Mouse (Mus musculus): ENCODE measurements around the gene Rbpjl. TPM values are rescaled to one million over a fixed set of nuclear protein-coding genes. Genes with fewer than 3 reads are reported as not detected.

Gene Rbpjl
- polyA plus RNA-seq, 2 experiments, result 0.45 to 2.7 TPM

DNA sequence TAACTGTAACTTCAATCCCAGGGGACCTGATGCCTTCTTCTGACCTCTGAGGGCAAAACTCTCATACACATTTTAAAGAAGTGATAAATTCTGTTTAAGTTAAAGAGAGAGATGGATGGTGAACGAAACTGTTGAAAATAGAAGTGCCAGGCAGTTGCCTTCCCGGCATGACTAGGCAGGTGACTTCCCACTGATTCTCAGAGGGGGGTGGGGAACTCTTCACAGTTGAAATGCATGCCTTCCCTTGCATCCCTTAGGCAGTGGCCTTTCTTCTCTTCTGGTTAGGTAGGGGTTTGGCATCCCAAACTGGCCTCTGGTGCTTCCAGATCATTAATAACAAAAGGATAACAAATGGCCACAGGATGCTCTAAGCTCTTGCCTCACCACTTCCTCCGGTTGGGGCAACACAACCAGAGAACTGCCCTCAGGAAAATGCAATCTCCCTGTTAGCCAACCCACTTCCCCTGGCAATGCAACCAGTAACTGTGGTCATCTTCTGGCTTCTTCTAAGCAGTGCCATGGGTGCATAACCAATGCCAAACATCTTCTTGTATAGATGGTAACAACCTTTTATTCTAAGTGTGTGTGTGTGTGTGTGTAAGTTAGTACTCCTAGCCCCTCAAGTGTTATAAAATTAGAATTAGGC, 30.4 kb upstream of the Rbpjl start:
- Histone ChIP-seq H3K9ac (ENCODE audit: low read depth, low read length, severe bottlenecking) (no peak overlapping the region), H3K4me1 (ENCODE audit: control insufficient read depth, insufficient read depth, low read length) (no peaks in the 10 kb centered on the region), H3K27me3 (ENCODE audit: control insufficient read depth, insufficient read depth, low read length) (no peaks in the 10 kb centered on the region), H3K9me3 (ENCODE audit: control insufficient read depth, low read length) (no peaks in the 10 kb centered on the region), H3K4me2 (replicated peaks; ENCODE audit: low read depth, low read length, severe bottlenecking) (no peak overlapping the region), H3K4me3 (replicated peaks; ENCODE audit: low read length) (no peak overlapping the region), H3K36me3 (ENCODE audit: control insufficient read depth, insufficient read depth, low read length) (no peaks in the 10 kb centered on the region), H3K27ac (replicated peaks; ENCODE audit: low read depth, low read length) (no peak overlapping the region)
- WGBS, result 30% methylated on average over 3 of the region's 3 CpGs
- TF ChIP-seq POLR2A (IDR thresholded peaks at IDR 0.05; ENCODE audit: borderline replicate concordance, extremely low read depth, insufficient read depth, insufficient read length), result no peak
- ATAC-seq (ENCODE audit: low FRiP score, low read depth) (no peak), DNase-seq (ENCODE audit: low spot score) (no peak)

DNA sequence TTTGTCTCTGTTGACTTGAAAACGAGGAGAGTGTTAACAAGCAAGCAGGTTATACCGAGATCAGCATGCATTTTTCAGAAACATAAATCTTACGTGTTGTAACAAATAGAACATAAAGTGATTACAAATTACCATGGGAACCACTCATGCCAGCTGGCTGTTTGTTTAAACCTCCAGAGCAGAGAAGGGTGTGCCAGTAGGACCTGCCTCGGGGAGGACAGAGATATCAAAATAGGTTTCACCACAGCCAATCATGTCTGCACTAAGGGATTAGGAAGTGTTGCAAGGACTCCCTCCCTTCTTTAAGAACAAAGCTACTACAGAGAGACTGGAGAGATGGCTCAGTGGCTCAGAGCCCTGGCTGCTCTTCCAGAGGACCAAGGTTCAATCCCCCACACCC, 29.8 kb upstream of the Rbpjl start:
- no peaks in the 10 kb centered on the region for H3K4me1 ChIP-seq (ENCODE audit: control insufficient read depth, insufficient read depth, low read length)
- WGBS, result 30% methylated on average over 4 of the region's 4 CpGs
- H3K9ac ChIP-seq (ENCODE audit: low read depth, low read length, severe bottlenecking), result no peak overlapping the region
- no peaks in the 10 kb centered on the region for H3K36me3 ChIP-seq (ENCODE audit: control insufficient read depth, insufficient read depth, low read length)
- TF ChIP-seq POLR2A (IDR thresholded peaks at IDR 0.05; ENCODE audit: borderline replicate concordance, extremely low read depth, insufficient read depth, insufficient read length), result no peak
- no peak overlapping the region for H3K4me3 ChIP-seq (replicated peaks; ENCODE audit: low read length)
- H3K27me3 ChIP-seq (ENCODE audit: control insufficient read depth, insufficient read depth, low read length), result no peaks in the 10 kb centered on the region
- H3K9me3 ChIP-seq (ENCODE audit: control insufficient read depth, low read length), result no peaks in the 10 kb centered on the region
- DNase-seq (ENCODE audit: low spot score) (no peak), ATAC-seq (ENCODE audit: low FRiP score, low read depth) (no peak)
- H3K4me2 ChIP-seq (replicated peaks; ENCODE audit: low read depth, low read length, severe bottlenecking), result no peak overlapping the region
- no peak overlapping the region for H3K27ac ChIP-seq (replicated peaks; ENCODE audit: low read depth, low read length)

DNA sequence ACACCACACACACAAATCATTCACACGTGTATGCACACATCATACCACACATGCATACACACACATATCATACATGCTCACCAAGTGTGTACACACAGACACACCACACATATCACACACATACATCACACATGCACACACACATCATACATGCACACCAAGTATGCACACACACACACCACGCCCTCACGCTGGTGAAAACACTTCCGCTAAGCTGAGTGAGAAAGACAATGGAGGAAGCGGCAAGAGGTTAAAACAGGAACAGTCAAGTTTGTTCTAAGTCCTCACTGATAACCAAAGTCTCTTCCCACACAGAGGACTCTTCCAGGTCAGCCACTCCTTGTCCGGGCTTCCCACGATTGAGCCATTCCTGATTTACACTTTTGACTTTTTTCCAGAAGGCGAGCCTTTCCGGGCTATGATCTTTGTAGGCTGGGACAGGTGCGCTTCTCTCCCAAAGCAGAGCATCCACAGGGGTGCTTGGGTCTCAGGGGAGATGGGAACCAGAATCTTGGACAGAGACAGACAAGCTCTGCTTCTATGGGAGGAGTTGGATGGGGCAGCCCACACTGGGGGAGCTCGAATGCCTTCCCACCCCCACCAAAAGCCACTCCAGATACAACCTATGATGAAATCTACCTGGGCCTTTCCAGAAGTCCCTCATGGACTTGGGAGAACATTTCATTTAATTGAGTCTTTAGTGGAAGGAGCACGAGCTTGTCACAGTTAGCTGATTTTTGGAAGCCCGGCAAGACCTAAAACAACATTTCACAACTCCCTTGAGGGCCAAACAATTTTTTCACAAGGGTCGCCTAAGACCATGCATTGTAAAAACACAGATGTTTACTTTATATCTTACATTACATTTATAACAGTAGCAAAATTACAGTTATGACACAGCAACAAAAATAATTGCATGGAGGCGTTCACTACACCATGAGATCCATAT, 25.2 kb upstream of the Rbpjl start:
- no peak for DNase-seq (ENCODE audit: low spot score)
- H3K4me1 ChIP-seq (ENCODE audit: control insufficient read depth, insufficient read depth, low read length), result no peaks in the 10 kb centered on the region
- no peaks in the 10 kb centered on the region for H3K9me3 ChIP-seq (ENCODE audit: control insufficient read depth, low read length)
- H3K36me3 ChIP-seq (ENCODE audit: control insufficient read depth, insufficient read depth, low read length), result no peaks in the 10 kb centered on the region
- ATAC-seq (ENCODE audit: low FRiP score, low read depth), result no peak
- H3K4me2 ChIP-seq (replicated peaks; ENCODE audit: low read depth, low read length, severe bottlenecking), result no peak overlapping the region
- no peak overlapping the region for H3K27ac ChIP-seq (replicated peaks; ENCODE audit: low read depth, low read length)
- H3K27me3 ChIP-seq (ENCODE audit: control insufficient read depth, insufficient read depth, low read length), result no peaks in the 10 kb centered on the region
- WGBS, result 77% methylated on average over 15 of the region's 15 CpGs
- no peak for TF ChIP-seq POLR2A (IDR thresholded peaks at IDR 0.05; ENCODE audit: borderline replicate concordance, extremely low read depth, insufficient read depth, insufficient read length)
- no peak overlapping the region for H3K9ac ChIP-seq (ENCODE audit: low read depth, low read length, severe bottlenecking)
- H3K4me3 ChIP-seq (replicated peaks; ENCODE audit: low read length), result no peak overlapping the region

DNA sequence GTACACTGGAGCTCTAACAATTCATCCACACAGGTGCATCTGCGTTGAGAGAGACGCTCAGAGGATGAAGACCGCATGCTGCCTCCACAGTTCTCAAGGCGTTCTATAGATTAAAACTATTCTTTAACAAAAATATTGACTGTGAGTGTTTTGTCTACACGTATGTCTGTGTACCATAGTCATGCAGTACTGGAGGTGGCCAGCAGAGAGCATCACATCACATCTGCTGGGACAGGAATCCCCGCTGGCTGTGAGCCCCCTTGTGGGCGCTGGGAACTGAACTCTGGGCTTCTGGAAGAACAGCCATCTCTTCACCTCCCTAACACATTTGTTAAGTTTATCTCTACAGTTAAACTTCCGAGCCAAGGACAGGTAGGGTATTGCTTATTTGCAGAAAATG, 21.2 kb upstream of the Rbpjl start:
- WGBS, result 84% methylated on average over 8 of the region's 8 CpGs
- H3K9me3 ChIP-seq (ENCODE audit: control insufficient read depth, low read length), result no peaks in the 10 kb centered on the region
- TF ChIP-seq POLR2A (IDR thresholded peaks at IDR 0.05; ENCODE audit: borderline replicate concordance, extremely low read depth, insufficient read depth, insufficient read length), result no peak
- H3K36me3 ChIP-seq (ENCODE audit: control insufficient read depth, insufficient read depth, low read length), result no peaks in the 10 kb centered on the region
- no peaks in the 10 kb centered on the region for H3K27me3 ChIP-seq (ENCODE audit: control insufficient read depth, insufficient read depth, low read length)
- H3K4me1 ChIP-seq (ENCODE audit: control insufficient read depth, insufficient read depth, low read length), result peaks cover 12% of the 10 kb centered on the region
- no peak overlapping the region for H3K9ac ChIP-seq (ENCODE audit: low read depth, low read length, severe bottlenecking)
- H3K27ac ChIP-seq (replicated peaks; ENCODE audit: low read depth, low read length), result no peak overlapping the region
- DNase-seq (ENCODE audit: low spot score) (no peak), ATAC-seq (ENCODE audit: low FRiP score, low read depth) (no peak)
- H3K4me2 ChIP-seq (replicated peaks; ENCODE audit: low read depth, low read length, severe bottlenecking), result no peak overlapping the region
- no peak overlapping the region for H3K4me3 ChIP-seq (replicated peaks; ENCODE audit: low read length)

DNA sequence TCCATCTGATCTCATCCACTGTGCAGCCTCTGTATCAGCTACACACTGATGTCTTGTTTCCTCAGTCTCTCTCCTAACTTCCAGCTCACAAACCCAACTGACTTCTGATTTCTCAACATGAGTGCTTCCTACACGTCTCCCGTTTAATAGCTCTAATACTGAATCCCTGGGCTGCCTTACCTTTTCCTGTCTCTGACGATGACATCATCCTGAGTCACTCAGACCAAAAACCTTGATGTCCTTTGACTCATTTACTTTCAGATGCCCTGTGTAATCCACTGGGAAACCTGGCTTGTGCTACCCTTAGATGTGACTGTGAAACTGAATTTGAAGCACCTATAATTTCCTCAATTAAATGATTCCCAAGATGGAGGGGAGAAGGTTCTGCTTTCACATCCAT, 20.0 kb upstream of the Rbpjl start:
- 70% methylated on average over 3 of the region's 3 CpGs for WGBS
- peaks cover 12% of the 10 kb centered on the region for H3K4me1 ChIP-seq (ENCODE audit: control insufficient read depth, insufficient read depth, low read length)

More for the DNA sequence above, 20.0 kb upstream of the Rbpjl start:
- Histone ChIP-seq H3K36me3 (ENCODE audit: control insufficient read depth, insufficient read depth, low read length) (no peaks in the 10 kb centered on the region), H3K27me3 (ENCODE audit: control insufficient read depth, insufficient read depth, low read length) (no peaks in the 10 kb centered on the region), H3K4me3 (replicated peaks; ENCODE audit: low read length) (no peak overlapping the region), H3K9ac (ENCODE audit: low read depth, low read length, severe bottlenecking) (no peak overlapping the region), H3K4me2 (replicated peaks; ENCODE audit: low read depth, low read length, severe bottlenecking) (no peak overlapping the region), H3K27ac (replicated peaks; ENCODE audit: low read depth, low read length) (no peak overlapping the region), H3K9me3 (ENCODE audit: control insufficient read depth, low read length) (no peaks in the 10 kb centered on the region)
- no peak for TF ChIP-seq POLR2A (IDR thresholded peaks at IDR 0.05; ENCODE audit: borderline replicate concordance, extremely low read depth, insufficient read depth, insufficient read length)
- DNase-seq (ENCODE audit: low spot score) (no peak), ATAC-seq (ENCODE audit: low FRiP score, low read depth) (no peak)

Measured in limb, embryonic 14.5 days (tissue).